Mouse (Mus musculus) left cerebral cortex, postnatal 14 days (tissue): ENCODE measurements around the gene E2f1. TPM values are rescaled to one million over a fixed set of nuclear protein-coding genes. Genes with fewer than 3 reads are reported as not detected.

Experiments used
- DNase-seq, 2 experiments: peaks; one replicate each; pipeline ENCODE4 v3.0.0; 2021 to 2022; ENCODE audit warnings: low spot score in 2 of 2, mixed read lengths in 1 of 2
- intact Hi-C: fragments of 180-260 bp; cut with DNase I; formaldehyde crosslinking; loops from one replicate; pipeline ENCODE4 v1.15.1; 2025
- total RNA-seq, 2 experiments: library from RNA; stranded (reverse); gene quantifications; 2 replicates each; pipeline ENCODE4 v1.2.3; 2021

E2f1 gene
- total RNA-seq, 2 experiments from 2014 or later, result 11.5 to 11.8 TPM

- peak in 1 of 2 experiments; percentile 73 for DNase-seq
- intact Hi-C loops, result no loop called here
Measured at GRCm38 (mm10) chr2:154525285-154525684, 44.4 kb downstream of the E2f1 start.

DNA sequence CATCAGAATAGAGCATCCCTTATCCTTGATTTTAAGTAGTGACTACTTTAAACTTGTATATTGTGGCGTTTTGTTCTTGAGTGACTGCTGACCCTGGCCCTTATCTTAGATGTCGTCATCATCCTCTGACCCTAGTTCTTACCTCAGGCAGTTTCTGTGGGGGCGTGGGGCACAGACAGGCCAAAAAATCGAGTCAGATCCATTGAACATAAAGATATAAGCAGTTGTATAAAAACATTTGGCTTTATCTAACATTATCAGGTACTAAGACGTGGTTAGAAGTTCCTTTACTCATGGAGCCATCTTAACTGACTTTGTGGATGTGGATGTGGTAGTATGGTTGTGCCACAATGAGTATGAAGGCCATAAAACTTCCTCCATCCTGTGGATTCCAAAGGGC is 47.4 kb downstream of the E2f1 start:
- intact Hi-C loops, result no loop called here
- DNase-seq, result no peak

DNA sequence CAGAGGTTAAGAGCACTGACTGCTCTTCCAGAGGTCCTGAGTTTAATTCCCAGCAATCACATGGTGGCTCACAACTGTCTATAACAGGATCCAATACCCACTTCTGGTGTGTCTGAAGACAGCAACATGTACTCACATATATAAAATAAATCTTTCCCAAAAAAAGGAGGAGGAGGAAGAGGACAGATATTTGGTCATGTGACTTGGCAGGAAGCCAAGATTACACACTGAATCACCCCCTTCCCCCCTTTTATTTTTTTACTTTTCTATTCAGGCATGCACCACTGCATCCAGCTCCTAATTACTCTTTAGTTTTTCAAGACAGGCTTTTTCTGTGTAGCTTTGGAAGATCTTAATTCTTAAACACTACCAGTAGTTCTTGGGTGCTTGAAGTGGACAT is 48.2 kb downstream of the E2f1 start:
- intact Hi-C loops, result no loop called here
- no peak for DNase-seq

- intact Hi-C loops, result no loop called here
- DNase-seq, result peak in 1 of 2 experiments; percentile 56
Measured at GRCm38 (mm10) chr2:154517424-154517823, 52.3 kb downstream of the E2f1 start.

DNA sequence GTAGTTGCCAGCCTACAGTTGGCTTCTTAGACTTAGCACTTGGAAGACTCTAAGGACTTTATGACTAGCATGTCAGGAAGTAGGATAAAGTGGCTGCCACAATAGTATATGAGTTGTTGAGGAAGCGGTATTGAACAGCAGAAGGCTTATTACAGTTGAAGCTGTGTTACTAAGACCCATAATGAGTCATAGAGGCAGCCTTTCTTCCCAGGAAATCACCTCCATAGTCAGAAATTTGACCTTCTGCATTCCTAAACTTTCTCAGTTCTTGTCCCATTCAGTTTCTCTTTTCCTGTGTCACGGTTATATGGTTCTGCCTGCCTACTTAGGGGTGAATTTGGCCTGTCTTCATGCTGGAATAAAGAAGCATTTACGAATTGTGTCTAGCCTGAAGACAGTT is 52.7 kb downstream of the E2f1 start:
- intact Hi-C loops, result no loop called here
- DNase-seq, result no peak

DNA sequence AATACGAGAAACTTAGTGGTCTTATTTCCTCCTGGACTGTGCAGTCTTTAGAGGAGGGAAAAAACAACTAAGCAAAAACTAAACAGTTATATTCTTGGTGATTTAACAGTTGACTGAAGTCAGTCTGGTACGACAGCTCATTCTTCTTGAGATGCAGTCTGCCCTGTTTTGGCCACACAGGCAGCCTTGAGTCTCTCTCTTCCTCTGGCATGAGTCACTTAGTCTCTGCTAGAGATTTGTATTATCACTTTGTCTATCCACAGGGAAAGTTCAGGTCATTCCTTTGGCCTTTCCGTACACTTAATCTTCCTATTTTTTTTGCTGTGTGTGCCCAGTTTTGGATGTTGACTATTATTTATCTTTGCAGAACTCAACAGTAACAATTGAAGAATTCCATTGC is 59.6 kb downstream of the E2f1 start:
- intact Hi-C loops, result no loop called here
- DNase-seq, result no peak

Other genes with a start within 250 kb of the E2f1 start
- gene Cdk5rap1, start 196.9 kb downstream of the E2f1 start, total RNA-seq, result 10 to 100 TPM; 11.8 to 13.5 TPM
- gene Snta1, start 161.8 kb downstream of the E2f1 start, total RNA-seq, result 10 to 100 TPM; 31.4 to 31.9 TPM
- gene Cbfa2t2, start 133.4 kb downstream of the E2f1 start, total RNA-seq, result 10 to 100 TPM; 40.5 to 52.0 TPM
- gene 1700003F12Rik, start 22.8 kb downstream of the E2f1 start, total RNA-seq, result under 1 TPM in 1 of 2 experiments, not detected in 1; 0.68 TPM
- not detected for gene Actl10, start 18.1 kb downstream of the E2f1 start, total RNA-seq
- gene Necab3, start 11.0 kb downstream of the E2f1 start, total RNA-seq, result 100 to 1,000 TPM in 1 of 2 experiments, 10 to 100 TPM in 1; 90.6 to 113 TPM
- gene Pxmp4, start 33.8 kb upstream of the E2f1 start, total RNA-seq, result 10 to 100 TPM; 16.1 to 16.8 TPM
- gene Zfp341, start 43.4 kb upstream of the E2f1 start, total RNA-seq, result 10 to 100 TPM; 13.3 to 14.2 TPM
- gene 4930519P11Rik, start 43.5 kb upstream of the E2f1 start, total RNA-seq, result not detected
- 100 to 1,000 TPM; 207 to 208 TPM for gene Chmp4b, start 81.8 kb upstream of the E2f1 start, total RNA-seq
- gene Gm14214, start 200.1 kb upstream of the E2f1 start, total RNA-seq, result not detected
- gene Raly, start 221.2 kb upstream of the E2f1 start, total RNA-seq, result 100 to 1,000 TPM in 1 of 2 experiments, 10 to 100 TPM in 1; 96.5 to 103 TPM
- gene a, start 221.5 kb upstream of the E2f1 start, total RNA-seq, result not detected